Mouse (Mus musculus): ENCODE measurements around the gene Tmc8. TPM values are rescaled to one million over a fixed set of nuclear protein-coding genes. Genes with fewer than 3 reads are reported as not detected.

Tmc8 gene
- polyA plus RNA-seq, 1 experiment from 2014 or later = 10.0 TPM

- WGBS = 73% methylated on average over 8 of the region's 8 CpGs
- peaks cover 5% of the 10 kb centered on the region; the same call in 1 of the 2 replicates for H3K36me3 ChIP-seq (ENCODE audit: control insufficient read depth, insufficient read depth, low read length)
Observed at GRCm38 (mm10) chr11:117819095-117819494, 37.2 kb downstream of the Tmc8 start.

GRCm38 (mm10) chr11:117820173-117820572 is 38.3 kb downstream of the Tmc8 start:
- Histone ChIP-seq H3K9ac (ENCODE audit: low read length) (no peak overlapping the region), H3K27ac (replicated peaks) (no peak overlapping the region), H3K27me3 (ENCODE audit: control insufficient read depth, insufficient read depth, low read length) (no peaks in the 10 kb centered on the region), H3K36me3 (ENCODE audit: control insufficient read depth, insufficient read depth, low read length) (peaks cover 3% of the 10 kb centered on the region; the same call in 1 of the 2 replicates), H3K4me2 (replicated peaks; ENCODE audit: low read depth) (no peak overlapping the region), H3K4me1 (replicated peaks; ENCODE audit: control insufficient read depth, insufficient read depth) (peaks cover 6% of the 10 kb centered on the region), H3K4me3 (ENCODE audit: low read depth, low read length) (no peak overlapping the region), H3K9me3 (ENCODE audit: control insufficient read depth, low read length) (no peaks in the 10 kb centered on the region)
- peak; percentile 61 for DNase-seq (ENCODE audit: low spot score)
- TF ChIP-seq EP300 (optimal IDR thresholded peaks at IDR 0.05) (no peak), CTCF (IDR thresholded peaks at IDR 0.05; ENCODE audit: low read depth) (no peak)
- WGBS = 80% methylated on average over 7 of the region's 7 CpGs
- ATAC-seq (ENCODE audit: low FRiP score, low TSS enrichment) = peak; percentile 11; the same call in 1 of the 2 replicates

More at GRCm38 (mm10) chr11:117819095-117819494, 37.2 kb downstream of the Tmc8 start:
- TF ChIP-seq CTCF (IDR thresholded peaks at IDR 0.05; ENCODE audit: low read depth) (no peak), EP300 (optimal IDR thresholded peaks at IDR 0.05) (no peak)
- Histone ChIP-seq H3K4me2 (replicated peaks; ENCODE audit: low read depth) (no peak overlapping the region), H3K9me3 (ENCODE audit: control insufficient read depth, low read length) (no peaks in the 10 kb centered on the region), H3K4me1 (replicated peaks; ENCODE audit: control insufficient read depth, insufficient read depth) (peaks cover 6% of the 10 kb centered on the region; the same call in 1 of the 2 replicates), H3K4me3 (ENCODE audit: low read depth, low read length) (no peak overlapping the region), H3K27me3 (ENCODE audit: control insufficient read depth, insufficient read depth, low read length) (no peaks in the 10 kb centered on the region), H3K27ac (replicated peaks) (no peak overlapping the region), H3K9ac (ENCODE audit: low read length) (no peak overlapping the region)
- DNase-seq (ENCODE audit: low spot score) (no peak), ATAC-seq (ENCODE audit: low FRiP score, low TSS enrichment) (no peak)

- DNase-seq (ENCODE audit: low spot score) (no peak), ATAC-seq (ENCODE audit: low FRiP score, low TSS enrichment) (no peak)
- H3K4me2 ChIP-seq (replicated peaks; ENCODE audit: low read depth) = no peak overlapping the region
- WGBS = 87% methylated on average over 9 of the region's 9 CpGs
- H3K9me3 ChIP-seq (ENCODE audit: control insufficient read depth, low read length) = no peaks in the 10 kb centered on the region
- peaks cover 3% of the 10 kb centered on the region; the same call in 1 of the 2 replicates for H3K36me3 ChIP-seq (ENCODE audit: control insufficient read depth, insufficient read depth, low read length)
- no peak for TF ChIP-seq CTCF (IDR thresholded peaks at IDR 0.05; ENCODE audit: low read depth)
- no peak for TF ChIP-seq EP300 (optimal IDR thresholded peaks at IDR 0.05)
- H3K4me1 ChIP-seq (replicated peaks; ENCODE audit: control insufficient read depth, insufficient read depth) = peaks cover 6% of the 10 kb centered on the region
- H3K27ac ChIP-seq (replicated peaks) = peak overlapping the region; percentile 87
- no peaks in the 10 kb centered on the region for H3K27me3 ChIP-seq (ENCODE audit: control insufficient read depth, insufficient read depth, low read length)
- H3K9ac ChIP-seq (ENCODE audit: low read length) = 0 out of 2 replicates have a peak overlapping the region, but pooled peaks have one; percentile 8
- no peak overlapping the region for H3K4me3 ChIP-seq (ENCODE audit: low read depth, low read length)
Observed at GRCm38 (mm10) chr11:117821868-117822267, 40.0 kb downstream of the Tmc8 start.

DNA sequence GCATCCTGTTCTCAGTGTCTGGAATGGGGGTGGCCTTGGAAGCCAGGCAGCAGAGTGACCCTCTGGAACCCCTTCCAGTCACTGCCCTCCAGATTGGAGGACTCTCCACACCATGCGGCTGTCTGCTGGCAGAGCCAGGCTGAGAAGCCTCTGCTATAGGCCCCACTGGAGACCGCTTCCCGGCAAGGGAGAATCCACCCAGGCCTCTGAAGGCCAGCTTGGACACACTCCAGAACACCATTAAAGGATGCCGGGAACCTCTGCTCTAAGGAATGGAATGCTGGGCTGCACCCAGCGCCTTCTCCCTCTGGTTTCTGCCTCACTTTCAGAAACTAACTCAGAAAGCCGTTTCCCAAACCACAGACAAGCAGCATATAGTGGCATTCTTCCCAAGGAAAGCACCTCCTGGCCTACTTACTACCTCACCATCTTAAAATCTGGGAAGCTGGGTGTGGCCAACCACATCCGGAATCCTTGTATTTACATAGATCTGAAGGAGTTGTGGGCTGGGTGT is 40.9 kb downstream of the Tmc8 start:
- Histone ChIP-seq H3K4me3 (ENCODE audit: low read depth, low read length) (no peak overlapping the region), H3K36me3 (ENCODE audit: control insufficient read depth, insufficient read depth, low read length) (peaks cover 3% of the 10 kb centered on the region; the same call in 1 of the 2 replicates), H3K27me3 (ENCODE audit: control insufficient read depth, insufficient read depth, low read length) (no peaks in the 10 kb centered on the region), H3K9me3 (ENCODE audit: control insufficient read depth, low read length) (no peaks in the 10 kb centered on the region), H3K4me1 (replicated peaks; ENCODE audit: control insufficient read depth, insufficient read depth) (peaks cover 6% of the 10 kb centered on the region), H3K4me2 (replicated peaks; ENCODE audit: low read depth) (no peak overlapping the region), H3K27ac (replicated peaks) (peak overlapping the region; percentile 87), H3K9ac (ENCODE audit: low read length) (peak overlapping the region; percentile 48; the same call in 1 of the 2 replicates)
- TF ChIP-seq EP300 (optimal IDR thresholded peaks at IDR 0.05) = peak; percentile 29
- TF ChIP-seq CTCF (IDR thresholded peaks at IDR 0.05; ENCODE audit: low read depth) = no peak
- peak; percentile 50 for DNase-seq (ENCODE audit: low spot score)
- WGBS = 30% methylated on average over 7 of the region's 7 CpGs
- no peak for ATAC-seq (ENCODE audit: low FRiP score, low TSS enrichment)

- Histone ChIP-seq H3K36me3 (ENCODE audit: control insufficient read depth, insufficient read depth, low read length) (peaks cover 3% of the 10 kb centered on the region; the same call in 1 of the 2 replicates), H3K4me1 (replicated peaks; ENCODE audit: control insufficient read depth, insufficient read depth) (peaks cover 6% of the 10 kb centered on the region), H3K27me3 (ENCODE audit: control insufficient read depth, insufficient read depth, low read length) (no peaks in the 10 kb centered on the region), H3K4me3 (ENCODE audit: low read depth, low read length) (no peak overlapping the region), H3K9me3 (ENCODE audit: control insufficient read depth, low read length) (no peaks in the 10 kb centered on the region), H3K27ac (replicated peaks) (peak overlapping the region; percentile 87), H3K4me2 (replicated peaks; ENCODE audit: low read depth) (no peak overlapping the region; the same call in 1 of the 2 replicates), H3K9ac (ENCODE audit: low read length) (no peak overlapping the region)
- no peak for TF ChIP-seq EP300 (optimal IDR thresholded peaks at IDR 0.05)
- TF ChIP-seq CTCF (IDR thresholded peaks at IDR 0.05; ENCODE audit: low read depth) = no peak
- WGBS = 77% methylated on average over 6 of the region's 6 CpGs
- ATAC-seq (ENCODE audit: low FRiP score, low TSS enrichment) = no peak
- DNase-seq (ENCODE audit: low spot score) = no peak
Observed at GRCm38 (mm10) chr11:117823411-117823810, 41.5 kb downstream of the Tmc8 start.
